Mouse (Mus musculus) stomach, embryonic 16.5 days (tissue): ENCODE measurements around the gene Cux1. TPM values are rescaled to one million over a fixed set of nuclear protein-coding genes. Genes with fewer than 3 reads are reported as not detected.

Experiments used
- ATAC-seq: fragments of 200-750 bp; cut with Nextera tagmentation; 2 replicates; pipeline ENCODE4 v1.8.0; 2017; ENCODE audit warnings: moderate number of reproducible peaks, moderate TSS enrichment; ENCODE audit not compliant: insufficient read depth, low FRiP score
- H3K27ac ChIP-seq: fragments of 300-500 bp; sonication (generic); 2 replicates; pipeline ENCODE4 v1.5.1; 2014; ENCODE audit warnings: low read length
- H3K27me3 ChIP-seq: fragments of 300-500 bp; sonication (generic); 2 replicates; pipeline ENCODE4 v1.6.1; 2014; ENCODE audit warnings: low read length, control low read depth, mixed read lengths; ENCODE audit not compliant: control insufficient read depth, insufficient read depth
- H3K36me3 ChIP-seq: fragments of 300-500 bp; sonication (generic); 2 replicates; pipeline ENCODE4 v1.6.1; 2014; ENCODE audit warnings: low read length; ENCODE audit not compliant: control insufficient read depth, insufficient read depth
- H3K4me1 ChIP-seq: fragments of 300-500 bp; sonication (generic); 2 replicates; pipeline ENCODE4 v1.6.1; 2014; ENCODE audit warnings: low read length, control low read depth, mixed read lengths; ENCODE audit not compliant: control insufficient read depth, insufficient read depth
- H3K4me2 ChIP-seq: fragments of 300-500 bp; sonication (generic); 2 replicates; pipeline ENCODE4 v1.6.1; 2014; ENCODE audit warnings: low read depth, low read length, mixed read lengths
- H3K4me3 ChIP-seq: fragments of 300-500 bp; sonication (generic); replicated peaks from 2 replicates; pipeline ENCODE4 v1.5.1; 2014; ENCODE audit warnings: mild to moderate bottlenecking, low read length
- H3K9ac ChIP-seq: fragments of 300-500 bp; sonication (generic); 2 replicates; pipeline ENCODE4 v1.6.1; 2014; ENCODE audit warnings: low read length
- H3K9me3 ChIP-seq: fragments of 300-500 bp; sonication (generic); replicated peaks from 2 replicates; pipeline ENCODE4 v1.6.1; 2016; ENCODE audit warnings: low read length, control low read depth; ENCODE audit not compliant: control insufficient read depth
- WGBS: fragments of 180-500 bp; shearing (Covaris S2); extraction: QIAGEN DNeasy Blood & Tissue Kit; methylation state at CpG from one replicate; pipeline ENCODE4 v1.1.7; 2014; 5-methylcytosine and 5-hydroxymethylcytosine counted together
- polyA plus RNA-seq: library from polyadenylated mRNA; unstranded; fragments of >200 nt; fragmentation: Nextera tagmentation; extraction: Ambion mirVana; gene quantifications from 2 replicates; pipeline ENCODE4 v1.2.1, GENCODE M21; 2015

Gene Cux1
- polyA plus RNA-seq, 1 experiment from 2014 or later = 77.7 TPM

GRCm38 (mm10) chr5:136289776-136290175 is 277.5 kb downstream of the Cux1 start:
- Histone ChIP-seq H3K9me3 (no peaks in the 10 kb centered on the region), H3K4me2 (no peak overlapping the region), H3K27ac (no peak overlapping the region), H3K36me3 (no peaks in the 10 kb centered on the region), H3K27me3 (no peaks in the 10 kb centered on the region), H3K4me3 (no peak overlapping the region), H3K4me1 (0 out of 2 replicates have a peak, but pooled peaks cover 3% of the 10 kb centered on the region), H3K9ac (no peak overlapping the region)
- WGBS = 72% methylated on average over 3 of the region's 3 CpGs
- ATAC-seq = no peak

GRCm38 (mm10) chr5:136288351-136289081 is 278.8 kb downstream of the Cux1 start:
- H3K9me3 ChIP-seq = no peaks in the 10 kb centered on the region
- no peak overlapping the region; the same call in 1 of the 2 replicates for H3K27ac ChIP-seq
- no peaks in the 10 kb centered on the region for H3K27me3 ChIP-seq
- no peak overlapping the region for H3K4me2 ChIP-seq
- H3K4me3 ChIP-seq = no peak overlapping the region
- H3K36me3 ChIP-seq = no peaks in the 10 kb centered on the region
- ATAC-seq = peak; percentile 88; the same call in 1 of the 2 replicates
- 0 out of 2 replicates have a peak, but pooled peaks cover 3% of the 10 kb centered on the region for H3K4me1 ChIP-seq
- 67% methylated on average over 6 of the region's 6 CpGs for WGBS
- H3K9ac ChIP-seq = no peak overlapping the region

DNA sequence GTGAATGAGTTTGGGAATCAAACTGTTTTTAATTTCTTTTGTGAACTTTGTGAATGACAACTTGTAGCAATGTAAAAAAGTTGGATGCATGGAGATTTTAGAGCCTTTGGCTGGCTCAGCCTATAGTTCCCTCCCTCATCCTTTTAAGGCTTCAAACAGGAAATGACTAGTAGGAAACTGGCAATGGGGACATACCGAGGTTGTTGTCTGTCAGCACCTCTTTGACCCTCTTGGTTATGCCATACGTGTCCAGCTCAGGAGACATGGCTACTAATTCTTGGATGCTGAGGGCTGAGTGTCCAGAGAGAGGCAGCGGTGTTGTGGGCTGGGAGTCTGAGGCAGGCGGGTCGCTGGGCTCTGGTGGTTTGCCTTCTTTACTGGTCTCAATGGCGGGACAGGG is 280.7 kb downstream of the Cux1 start:
- Histone ChIP-seq H3K4me2 (no peak overlapping the region), H3K4me3 (no peak overlapping the region), H3K36me3 (peaks cover 3% of the 10 kb centered on the region; the same call in 1 of the 2 replicates), H3K9ac (no peak overlapping the region), H3K27ac (no peak overlapping the region), H3K4me1 (0 out of 2 replicates have a peak, but pooled peaks cover 3% of the 10 kb centered on the region), H3K9me3 (no peaks in the 10 kb centered on the region), H3K27me3 (no peaks in the 10 kb centered on the region)
- 78% methylated on average over 6 of the region's 6 CpGs for WGBS
- ATAC-seq = no peak

DNA sequence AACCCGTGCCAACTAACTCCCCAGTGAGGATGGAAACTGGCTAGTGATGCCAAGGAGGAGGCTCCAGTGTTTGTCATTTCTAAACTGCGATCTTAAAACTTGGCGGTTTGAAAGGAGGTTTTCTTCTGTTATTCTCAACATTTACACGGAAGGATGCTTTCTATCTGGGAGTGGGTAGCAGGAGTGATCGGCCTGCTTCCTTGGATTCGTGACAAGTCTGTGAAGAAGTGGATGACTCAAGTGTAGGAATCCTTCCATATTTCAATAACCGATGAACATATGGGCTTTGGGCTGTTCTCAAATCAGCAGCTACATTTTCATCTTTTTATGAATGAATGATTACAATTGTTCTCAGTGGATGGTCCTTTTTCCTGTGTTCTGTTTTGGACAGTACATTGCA is 282.2 kb downstream of the Cux1 start:
- H3K27me3 ChIP-seq = no peaks in the 10 kb centered on the region
- H3K9ac ChIP-seq = no peak overlapping the region
- H3K4me1 ChIP-seq = 0 out of 2 replicates have a peak, but pooled peaks cover 3% of the 10 kb centered on the region
- H3K27ac ChIP-seq = no peak overlapping the region
- no peaks in the 10 kb centered on the region for H3K9me3 ChIP-seq
- H3K4me3 ChIP-seq = no peak overlapping the region
- 80% methylated on average over 7 of the region's 7 CpGs for WGBS
- no peak for ATAC-seq
- H3K36me3 ChIP-seq = peaks cover 3% of the 10 kb centered on the region; the same call in 1 of the 2 replicates
- H3K4me2 ChIP-seq = no peak overlapping the region

- no peak overlapping the region for H3K4me2 ChIP-seq
- no peaks in the 10 kb centered on the region for H3K9me3 ChIP-seq
- H3K36me3 ChIP-seq = peaks cover 20% of the 10 kb centered on the region
- no peak overlapping the region for H3K9ac ChIP-seq
- ATAC-seq = peak; percentile 7; the same call in 1 of the 2 replicates
- H3K4me3 ChIP-seq = no peak overlapping the region
- no peak overlapping the region for H3K27ac ChIP-seq
- 61% methylated on average over 6 of the region's 6 CpGs for WGBS
- no peaks in the 10 kb centered on the region for H3K4me1 ChIP-seq
- H3K27me3 ChIP-seq = no peaks in the 10 kb centered on the region
These were observed 285.9 kb downstream of the Cux1 start for GRCm38 (mm10) chr5:136281351-136281750.

- WGBS = 89% methylated on average over 43 of the region's 43 CpGs
These were observed 292.6 kb downstream of the Cux1 start for GRCm38 (mm10) chr5:136274739-136275138.

DNA sequence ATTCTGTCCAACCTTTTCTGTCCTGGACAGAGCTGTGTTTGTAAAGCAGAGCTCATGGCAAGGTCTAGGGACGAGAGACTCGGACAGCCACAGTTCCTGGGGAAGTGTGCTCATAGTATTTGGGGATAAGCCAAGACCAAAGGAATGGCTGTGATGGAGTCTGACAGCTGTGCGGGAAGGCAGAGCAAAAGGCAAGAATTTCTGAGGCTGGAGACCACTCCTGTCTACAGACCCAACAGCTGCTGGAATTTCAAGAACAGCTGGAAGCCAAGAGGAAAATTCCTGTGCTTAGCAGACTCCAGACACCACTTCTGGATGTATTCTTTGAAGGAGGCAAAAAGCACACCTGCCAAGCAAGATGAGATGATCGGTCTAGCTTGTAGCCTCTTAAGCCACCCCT is 297.4 kb downstream of the Cux1 start:
- no peak overlapping the region for H3K27ac ChIP-seq
- peak; percentile 37; the same call in 1 of the 2 replicates for ATAC-seq
- H3K4me3 ChIP-seq = no peak overlapping the region
- H3K27me3 ChIP-seq = no peaks in the 10 kb centered on the region
- peaks cover 5% of the 10 kb centered on the region for H3K36me3 ChIP-seq
- H3K9me3 ChIP-seq = no peaks in the 10 kb centered on the region
- H3K4me2 ChIP-seq = no peak overlapping the region
- H3K9ac ChIP-seq = no peak overlapping the region
- H3K4me1 ChIP-seq = peaks cover 8% of the 10 kb centered on the region; the same call in 1 of the 2 replicates
- WGBS = 39% methylated on average over 4 of the region's 4 CpGs

More at GRCm38 (mm10) chr5:136274739-136275138, 292.6 kb downstream of the Cux1 start:
- Histone ChIP-seq H3K4me3 (no peak overlapping the region), H3K27me3 (no peaks in the 10 kb centered on the region), H3K9me3 (no peaks in the 10 kb centered on the region), H3K27ac (no peak overlapping the region), H3K9ac (no peak overlapping the region), H3K36me3 (peaks cover 33% of the 10 kb centered on the region), H3K4me1 (peaks cover 8% of the 10 kb centered on the region; the same call in 1 of the 2 replicates), H3K4me2 (no peak overlapping the region)
- ATAC-seq = no peak

DNA sequence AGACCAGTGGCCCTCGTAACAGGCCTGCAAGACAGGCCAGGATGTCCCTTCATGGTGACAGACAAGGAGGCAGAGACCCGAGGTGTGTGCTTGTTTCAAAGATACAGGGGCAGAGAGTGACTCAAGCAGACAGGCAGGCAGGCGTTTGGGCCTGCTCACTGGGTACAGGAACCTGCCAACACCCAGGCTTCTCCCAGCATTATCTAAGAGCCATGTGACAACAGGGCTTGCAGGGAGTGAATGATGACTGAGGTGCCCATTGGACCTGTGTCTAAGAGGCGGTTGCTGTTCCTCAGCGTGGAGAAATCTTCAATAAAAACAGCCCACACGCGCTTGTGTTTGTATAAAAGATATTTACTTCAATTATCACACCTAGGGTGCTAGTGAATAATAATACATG is 301.2 kb downstream of the Cux1 start:
- peak; percentile 53; the same call in 1 of the 2 replicates for ATAC-seq
- Histone ChIP-seq H3K9ac (no peak overlapping the region), H3K4me2 (no peak overlapping the region), H3K4me3 (no peak overlapping the region), H3K4me1 (peaks cover 8% of the 10 kb centered on the region; the same call in 1 of the 2 replicates), H3K9me3 (no peaks in the 10 kb centered on the region), H3K27ac (no peak overlapping the region), H3K27me3 (no peaks in the 10 kb centered on the region), H3K36me3 (no peaks in the 10 kb centered on the region)
- 67% methylated on average over 7 of the region's 7 CpGs for WGBS

DNA sequence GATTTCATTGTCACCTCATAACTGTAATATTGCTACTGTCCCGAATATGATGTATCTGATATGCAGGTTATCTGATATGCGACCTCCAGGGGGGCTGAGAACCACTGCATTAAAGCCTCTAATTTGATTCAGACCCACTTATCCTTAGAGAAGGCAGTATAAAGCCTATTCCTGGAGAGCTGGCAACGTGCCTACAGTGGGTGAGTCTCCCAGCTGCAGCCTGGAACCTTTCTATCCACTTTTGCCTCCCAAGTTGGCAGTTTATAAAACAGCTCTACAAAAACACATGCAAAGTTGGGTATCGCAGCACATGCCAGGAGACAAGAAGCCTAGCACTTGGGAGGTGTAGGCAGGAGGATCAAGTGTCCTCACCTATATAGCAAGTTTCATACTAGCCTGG is 303.9 kb downstream of the Cux1 start:
- Histone ChIP-seq H3K4me1 (no peaks in the 10 kb centered on the region), H3K27ac (no peak overlapping the region), H3K9ac (no peak overlapping the region), H3K4me3 (no peak overlapping the region), H3K27me3 (no peaks in the 10 kb centered on the region), H3K36me3 (no peaks in the 10 kb centered on the region), H3K9me3 (no peaks in the 10 kb centered on the region), H3K4me2 (no peak overlapping the region)
- WGBS = 79% methylated on average over 4 of the region's 4 CpGs
- no peak for ATAC-seq
